Mouse (Mus musculus) CH12.LX (cell line): Measurements from ENCODE around the gene Ngef. TPM values are rescaled to one million over a fixed set of nuclear protein-coding genes. Genes with fewer than 3 reads are reported as not detected.
A peak's percentile ranks its signal among the peaks of the same experiment; 100 is the strongest.

Experiments
- DNase-seq: peaks from one replicate; pipeline ENCODE4 v3.0.0-alpha.2; 2013; ENCODE audit errors: extremely low read depth
- H3K27ac ChIP-seq: 2 replicates; pipeline ENCODE4 v1.5.1; 2012; ENCODE audit warnings: low read depth, mild to moderate bottlenecking, control low read depth, moderate library complexity; ENCODE audit not compliant: insufficient read depth
- H3K27me3 ChIP-seq: replicated peaks from 2 replicates; pipeline ENCODE3; 2012; ENCODE audit warnings: inconsistent platforms
- H3K36me3 ChIP-seq, 2 experiments: replicated peaks in 1 of 2; 2 replicates each; pipeline versions ENCODE3 to v1.6.1; 2012; ENCODE audit warnings: inconsistent platforms in 1 of 2, low read length in 1 of 2, mild to moderate bottlenecking in 1 of 2, mixed read lengths in 1 of 2, moderate library complexity in 1 of 2; ENCODE audit not compliant: control insufficient read depth in 1 of 2, insufficient read depth in 1 of 2
- H3K4me1 ChIP-seq, 2 experiments: 2 replicates each; pipeline ENCODE4 v1.6.1; 2012; ENCODE audit warnings: inconsistent platforms in 1 of 2, moderate library complexity in 1 of 2; ENCODE audit not compliant: insufficient read depth in 2 of 2, control insufficient read depth in 1 of 2
- H3K4me2 ChIP-seq: 2 replicates; pipeline ENCODE4 v1.6.1; 2012; ENCODE audit warnings: low read depth, mild to moderate bottlenecking, control low read depth; ENCODE audit not compliant: poor library complexity, insufficient read depth, severe bottlenecking
- H3K4me3 ChIP-seq, 3 experiments: fragments of 150-350 bp in 1 of 3; sonication (generic) in 1 of 3; replicated peaks in 1 of 3; 2 replicates each; pipeline versions ENCODE3 to v1.5.1; 2011 to 2012; ENCODE audit warnings: low read depth in 2 of 3, low read length in 2 of 3, mild to moderate bottlenecking in 2 of 3, moderate library complexity in 2 of 3, control low read depth in 1 of 3, improper control_type of control experiment in 1 of 3, inconsistent platforms in 1 of 3, mixed read lengths in 1 of 3; ENCODE audit not compliant: poor library complexity in 1 of 3
- H3K79me2 ChIP-seq: replicated peaks from 2 replicates; pipeline ENCODE4 v1.6.1; 2012; ENCODE audit warnings: mild to moderate bottlenecking, moderate library complexity; ENCODE audit not compliant: control insufficient read depth, poor library complexity, insufficient read depth, severe bottlenecking; ENCODE audit errors: extremely low read depth
- H3K9ac ChIP-seq: 2 replicates; pipeline ENCODE4 v1.6.1; 2012; ENCODE audit warnings: low read depth, mild to moderate bottlenecking, control low read depth, moderate library complexity; ENCODE audit not compliant: insufficient read depth
- H3K9me3 ChIP-seq: replicated peaks from 2 replicates; pipeline ENCODE3; 2012; ENCODE audit warnings: low read length, inconsistent platforms, mixed read lengths
- BHLHE40 ChIP-seq: IDR thresholded peaks from 2 replicates; pipeline ENCODE4 v1.6.1; 2011; ENCODE audit warnings: mild to moderate bottlenecking, low read depth, low read length, improper control_type of control experiment
- CHD1 ChIP-seq: IDR thresholded peaks from 2 replicates; pipeline ENCODE4 v1.6.1; 2012; ENCODE audit warnings: low read depth, low read length, improper control_type of control experiment, inconsistent platforms
- ELF1 ChIP-seq: IDR thresholded peaks from 2 replicates; pipeline ENCODE4 v1.6.1; 2014; ENCODE audit warnings: low read depth, mild to moderate bottlenecking, inconsistent platforms, low read length, improper control_type of control experiment
- EP300 ChIP-seq: IDR thresholded peaks from 2 replicates; pipeline ENCODE4 v1.6.1; 2011; ENCODE audit warnings: low read length, improper control_type of control experiment
- ETS1 ChIP-seq: conservative IDR thresholded peaks from 2 replicates; pipeline ENCODE4 v1.6.1; 2012; ENCODE audit warnings: low read depth, mild to moderate bottlenecking, inconsistent platforms, low read length, improper control_type of control experiment, moderate library complexity
- HCFC1 ChIP-seq: IDR thresholded peaks from 2 replicates; pipeline ENCODE4 v1.6.1; 2012; ENCODE audit warnings: low read depth, mild to moderate bottlenecking, inconsistent platforms, low read length, improper control_type of control experiment
- JUN ChIP-seq: IDR thresholded peaks from 2 replicates; pipeline ENCODE4 v1.6.1; 2011; ENCODE audit warnings: low read depth, mild to moderate bottlenecking, low read length, improper control_type of control experiment, moderate library complexity; ENCODE audit not compliant: insufficient read depth
- KAT2A ChIP-seq: IDR thresholded peaks from 2 replicates; pipeline ENCODE4 v1.6.1; 2012; ENCODE audit warnings: low read length, improper control_type of control experiment, inconsistent platforms; ENCODE audit not compliant: insufficient replicate concordance
- MAZ ChIP-seq: IDR thresholded peaks from 2 replicates; pipeline ENCODE4 v1.6.1; 2012; ENCODE audit warnings: low read depth, mild to moderate bottlenecking, inconsistent platforms, low read length, improper control_type of control experiment, moderate library complexity
- MEF2A ChIP-seq: IDR thresholded peaks from 2 replicates; pipeline ENCODE4 v1.6.1; 2014; ENCODE audit warnings: low read depth, mild to moderate bottlenecking, inconsistent platforms, low read length, improper control_type of control experiment, borderline replicate concordance
- NELFE ChIP-seq: IDR thresholded peaks from 2 replicates; pipeline ENCODE4 v1.6.1; 2011; ENCODE audit warnings: low read depth, low read length, improper control_type of control experiment
- NRF1 ChIP-seq: IDR thresholded peaks from 2 replicates; pipeline ENCODE4 v1.6.1; 2014; ENCODE audit warnings: low read depth, mild to moderate bottlenecking, inconsistent platforms, low read length, improper control_type of control experiment, moderate library complexity
- PAX5 ChIP-seq: IDR thresholded peaks from 2 replicates; pipeline ENCODE4 v1.6.1; 2012; ENCODE audit warnings: low read length, inconsistent platforms, mixed read lengths
- POLR2A ChIP-seq: IDR thresholded peaks from 2 replicates; pipeline ENCODE4 v1.6.1; 2011; ENCODE audit warnings: low read depth, mild to moderate bottlenecking, improper control_type of control experiment, low read length
- POLR2AphosphoS2 ChIP-seq: IDR thresholded peaks from 2 replicates; pipeline ENCODE4 v1.6.1; 2011; ENCODE audit warnings: low read depth, low read length, improper control_type of control experiment
- RCOR1 ChIP-seq: conservative IDR thresholded peaks from 2 replicates; pipeline ENCODE4 v1.6.1; 2012; ENCODE audit warnings: low read depth, mild to moderate bottlenecking, inconsistent platforms, low read length, improper control_type of control experiment
- SIN3A ChIP-seq: IDR thresholded peaks from 2 replicates; pipeline ENCODE4 v1.6.1; 2012; ENCODE audit warnings: low read length, improper control_type of control experiment, inconsistent platforms
- TBP ChIP-seq: conservative IDR thresholded peaks from 2 replicates; pipeline ENCODE4 v1.6.1; 2011; ENCODE audit warnings: low read depth, low read length, improper control_type of control experiment
- UBTF ChIP-seq: IDR thresholded peaks from 2 replicates; pipeline ENCODE4 v1.6.1; 2012; ENCODE audit warnings: low read depth, mild to moderate bottlenecking, inconsistent platforms, low read length, improper control_type of control experiment, moderate library complexity
- USF1 ChIP-seq: IDR thresholded peaks from 2 replicates; pipeline ENCODE4 v1.6.1; 2014; ENCODE audit warnings: low read depth, mild to moderate bottlenecking, inconsistent platforms, low read length, improper control_type of control experiment
- ZMIZ1 ChIP-seq: IDR thresholded peaks from 2 replicates; pipeline ENCODE4 v1.6.1; 2012; ENCODE audit warnings: low read depth, mild to moderate bottlenecking, inconsistent platforms, low read length, improper control_type of control experiment
- dilution Hi-C: fragments of 300-500 bp; cut with MboI; formaldehyde crosslinking; loops from 2 replicates; pipeline ENCODE4 v1.14.3; 2020; ENCODE audit warnings: low sequenced_read_pairs; ENCODE audit not compliant: extremely low pct_unique_long_range_greater_than_20kb, extremely low pct_ligation_motif_present
- in situ Hi-C: fragments of 300-500 bp; cut with MboI; formaldehyde crosslinking; loops from 3 replicates; pipeline ENCODE4 v1.14.3; 2019; ENCODE audit warnings: low sequenced_read_pairs, low pct_ligation_motif_present, low pct_unique_long_range_greater_than_20kb, mixed read lengths
- polyA plus RNA-seq: library from polyadenylated mRNA; unstranded; fragments of >175 nt; gene quantifications from 2 replicates; pipeline ENCODE4 v1.2.1, GENCODE M21; 2012; ENCODE audit warnings: low read depth; ENCODE audit not compliant: insufficient read length
- total RNA-seq, 2 experiments: library from RNA; depleted of rRNA; stranded (reverse); fragments of 300-350 nt in 1 of 2; fragments of >200 nt in 1 of 2; gene quantifications; 2 replicates each; pipeline ENCODE4 v1.2.3; 2012 to 2014

Gene Ngef
- total and polyA plus RNA-seq, 3 experiments: not detected

DNA sequence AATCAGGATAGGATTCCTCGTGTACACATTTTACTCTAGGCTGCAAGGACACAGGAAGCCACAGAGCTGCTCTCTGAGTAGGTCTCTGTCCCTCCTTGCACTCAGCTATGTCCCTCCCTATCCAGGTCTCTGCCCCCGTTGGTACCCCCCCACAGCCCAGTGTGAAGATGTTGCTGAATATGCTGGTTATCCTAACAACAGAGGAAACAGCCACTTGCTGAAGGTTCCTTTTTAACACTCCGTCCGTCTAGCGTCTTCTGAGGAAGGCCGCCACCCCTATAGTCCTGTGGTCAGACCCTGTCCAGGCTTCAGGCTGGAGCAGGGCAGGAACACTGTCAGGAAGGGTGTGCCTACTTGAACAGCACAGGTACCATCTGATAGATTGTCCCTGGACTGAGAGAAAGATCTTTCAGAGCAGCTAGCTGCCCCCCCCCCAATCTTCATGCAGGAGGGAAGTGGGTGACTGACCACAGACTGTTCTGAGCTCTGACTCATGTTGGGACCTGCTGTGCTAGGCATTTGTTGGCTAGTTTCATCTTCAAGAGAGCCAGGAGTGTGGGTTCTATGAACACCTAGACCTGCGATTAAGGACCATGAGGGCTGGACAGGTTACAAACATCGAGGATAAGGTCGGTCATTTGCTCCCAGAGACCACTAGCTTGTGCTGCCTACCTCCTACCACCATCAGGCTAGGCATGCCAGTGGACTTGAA, 47.6 kb upstream of the Ngef start (continued):
- no peak for TF ChIP-seq JUN
- TF ChIP-seq UBTF: no peak
- 0 out of 2 replicates have a peak, but pooled peaks have one; percentile 18 for TF ChIP-seq KAT2A
- no peak for TF ChIP-seq PAX5
- TF ChIP-seq CHD1: peak; percentile 84
- TF ChIP-seq TBP: no peak
- TF ChIP-seq USF1: no peak

DNA sequence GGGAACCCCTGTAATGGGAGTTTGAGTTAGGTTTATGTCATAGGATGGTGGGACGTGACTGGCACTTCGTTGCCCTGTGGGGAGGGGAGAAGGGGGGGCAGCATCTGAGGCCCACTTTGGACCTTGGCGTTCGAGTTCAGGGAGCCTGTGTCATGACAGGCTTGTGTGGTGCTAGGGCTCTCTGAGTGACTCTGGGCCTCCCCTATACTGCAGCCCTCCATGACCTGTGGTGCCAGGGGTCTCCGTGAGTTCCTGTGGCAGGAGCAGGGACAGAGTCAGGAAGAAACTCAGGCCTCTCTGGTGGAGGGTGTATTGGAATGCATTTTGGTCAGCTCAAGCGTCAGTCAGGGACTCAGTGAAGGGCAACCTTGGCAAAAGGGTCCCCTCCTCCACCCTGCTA, 47.0 kb upstream of the Ngef start:
- Histone ChIP-seq H3K27ac (peak overlapping the region; percentile 98), H3K4me1 (peaks cover 17 to 40% of the 10 kb centered on the region in 2 experiments), H3K4me2 (peak overlapping the region; percentile 84), H3K4me3 (peak overlapping the region; percentile 87 to 98 (median 94)), H3K9me3 (peaks cover 5% of the 10 kb centered on the region), H3K9ac (peak overlapping the region; percentile 59), H3K27me3 (no peaks in the 10 kb centered on the region), H3K79me2 (peaks cover 48% of the 10 kb centered on the region), H3K36me3 (peaks cover 4 to 27% of the 10 kb centered on the region in 2 experiments)
- in situ Hi-C loops (no loop called here), dilution Hi-C loops (no loop called here)
- no peak for TF ChIP-seq NELFE
- no peak for TF ChIP-seq PAX5
- no peak for TF ChIP-seq POLR2A
- no peak for TF ChIP-seq POLR2AphosphoS2
- no peak for TF ChIP-seq MAZ
- no peak for TF ChIP-seq ELF1
- no peak for TF ChIP-seq RCOR1
- TF ChIP-seq BHLHE40: no peak
- no peak for TF ChIP-seq EP300
- no peak for TF ChIP-seq ETS1
- TF ChIP-seq JUN: no peak
- no peak for TF ChIP-seq NRF1
- TF ChIP-seq SIN3A: no peak; the same call in 1 of the 2 replicates
- no peak for TF ChIP-seq MEF2A
- TF ChIP-seq HCFC1: no peak
- no peak for TF ChIP-seq ZMIZ1
- no peak for DNase-seq
